ENCODE assay signal across 9 mouse cellular contexts in genomic region chr4:154336650-154337049, GRCm38 (mm10). TPM values are rescaled to one million over a fixed set of nuclear protein-coding genes. Genes with fewer than 3 reads are reported as not detected.
A peak's percentile ranks its signal among the peaks of the same experiment; 100 is the strongest.
DNase-seq lines count a peak whose midpoint lies in the region; ATAC-seq and TF ChIP-seq lines count a peak whose summit lies in the region.
"Had no signal": no experiment of that assay in that cellular context is flagged by ENCODE, and none has a peak within 500 bp of the region (broad histone marks: within the 10 kb centered on the region; RNA-seq: fewer than 3 reads in every experiment).

No protein-coding gene starts in this region.

- DNase-seq in ES-CJ7 (ENCODE audit: low read depth, low spot score) = peak; percentile 49
- peak; percentile 51 to 52 for DNase-seq in heart, postnatal 36 days
- DNase-seq in lung, adult 18-20 months = peak; percentile 76 to 80
- DNase-seq in liver, postnatal 0 days = no peak
- DNase-seq in right cerebral cortex, postnatal 25 days = no peak
- no peak for DNase-seq in liver
- DNase-seq in spleen, postnatal 36 days (ENCODE audit: low spot score in 2 of 2) = no peak

- H3K27ac ChIP-seq in embryonic facial prominence, embryonic 15.5 days (replicated peaks) = peak overlapping the region; percentile 55; the same call in 1 of the 2 replicates
- no peak overlapping the region for H3K27ac ChIP-seq in liver, postnatal 0 days (ENCODE audit: low read depth)

- H3K36me3 ChIP-seq in embryonic facial prominence, embryonic 15.5 days = no peaks in the 10 kb centered on the region
- no peaks in the 10 kb centered on the region for H3K36me3 ChIP-seq in liver, postnatal 0 days (replicated peaks; ENCODE audit: insufficient read depth, low read length)

- H3K9ac ChIP-seq in embryonic facial prominence, embryonic 15.5 days = no peak overlapping the region
- H3K9ac ChIP-seq in liver, postnatal 0 days (replicated peaks) = no peak overlapping the region

- no peaks in the 10 kb centered on the region; the same call in 1 of the 2 replicates for H3K27me3 ChIP-seq in embryonic facial prominence, embryonic 15.5 days
- no peaks in the 10 kb centered on the region for H3K27me3 ChIP-seq in liver, postnatal 0 days (ENCODE audit: insufficient read depth, low read length)

- H3K4me3 ChIP-seq in embryonic facial prominence, embryonic 15.5 days (replicated peaks) = no peak overlapping the region
- no peak overlapping the region for H3K4me3 ChIP-seq in liver, postnatal 0 days (ENCODE audit: low read depth, low read length)

- no peak overlapping the region for H3K4me2 ChIP-seq in embryonic facial prominence, embryonic 15.5 days (replicated peaks)
- H3K4me2 ChIP-seq in liver, postnatal 0 days (ENCODE audit: low read depth, low read length) = no peak overlapping the region

- ATAC-seq in embryonic facial prominence, embryonic 15.5 days (ENCODE audit: insufficient number of reproducible peaks, low FRiP score, low TSS enrichment, low read depth) = no peak
- ATAC-seq in liver, postnatal 0 days = no peak

- no peaks in the 10 kb centered on the region for H3K9me3 ChIP-seq in embryonic facial prominence, embryonic 15.5 days (replicated peaks)
- no peaks in the 10 kb centered on the region for H3K9me3 ChIP-seq in liver, postnatal 0 days (ENCODE audit: low read length)

- TF ChIP-seq EP300 in liver, postnatal 0 days (IDR thresholded peaks at IDR 0.05; ENCODE audit: low read depth) = no peak

- 27% methylated on average over 10 of the region's 10 CpGs for WGBS in embryonic facial prominence, embryonic 15.5 days
- WGBS in liver, postnatal 0 days (ENCODE audit: insufficient replicate concordance) = 55% methylated on average over 10 of the region's 10 CpGs

- intact Hi-C loops in heart, postnatal 36 days (cut with DNase I) = no loop called here

- no peak for TF ChIP-seq CTCF in liver, postnatal 0 days (IDR thresholded peaks at IDR 0.05; ENCODE audit: low read depth)

- H3K4me1 ChIP-seq in embryonic facial prominence, embryonic 15.5 days = peaks cover 12% of the 10 kb centered on the region; the same call in 1 of the 2 replicates
- no peaks in the 10 kb centered on the region for H3K4me1 ChIP-seq in liver, postnatal 0 days (ENCODE audit: insufficient read depth)

RNA-seq across cellular contexts. Expression of gene B230104I21Rik, which starts 0.7 kb away (rescaled TPM):
- polyA plus RNA-seq in embryonic facial prominence, embryonic 15.5 days (2015; fragmentation: Nextera tagmentation; extraction: Ambion mirVana) = not detected in 2 replicates
- not detected for total RNA-seq in heart, postnatal 36 days (2021)
- polyA plus RNA-seq in liver, postnatal 0 days (2015; fragmentation: Nextera tagmentation; extraction: Ambion mirVana) = not detected in 2 replicates
- total RNA-seq: liver, adult 2 months had no signal
- polyA plus RNA-seq: liver, adult 2 months had no signal

RNA-seq across cellular contexts. Expression of gene Arhgef16, which starts 35.2 kb away (rescaled TPM):
- polyA plus RNA-seq in embryonic facial prominence, embryonic 15.5 days (2015; fragmentation: Nextera tagmentation; extraction: Ambion mirVana) = 7.5 and 7.7 TPM in 2 replicates
- under 1 TPM; 0.17 to 0.19 TPM for total RNA-seq in heart, postnatal 36 days (2021)
- 3.2 and 4.3 TPM in 2 replicates for polyA plus RNA-seq in liver, postnatal 0 days (2015; fragmentation: Nextera tagmentation; extraction: Ambion mirVana)

Comparison
In these comparisons a context has a peak if more than half of its experiments do, and no peak if none do; other contexts are left out.
1. DNase-seq: peak in ES-CJ7 (single experiment), heart, postnatal 36 days (2 of 2) and lung, adult 18-20 months (2 of 2); none in liver, postnatal 0 days (single experiment), right cerebral cortex, postnatal 25 days (single experiment), liver (single experiment) and spleen, postnatal 36 days (0 of 2).